Mouse (Mus musculus) embryonic facial prominence, embryonic 12.5 days (tissue): Measurements from ENCODE around the gene Bub1b. TPM values are rescaled to one million over a fixed set of nuclear protein-coding genes. Genes with fewer than 3 reads are reported as not detected.

Source experiments
- ATAC-seq: fragments of 200-750 bp; cut with Nextera tagmentation; 2 replicates; pipeline ENCODE4 v1.8.0; 2017; ENCODE audit not compliant: insufficient number of reproducible peaks, insufficient read depth, low FRiP score, low TSS enrichment
- H3K27ac ChIP-seq: fragments of 300-500 bp; sonication (generic); 2 replicates; pipeline ENCODE4 v1.5.1; 2016; ENCODE audit warnings: mild to moderate bottlenecking
- H3K27me3 ChIP-seq: fragments of 300-500 bp; sonication (generic); 2 replicates; pipeline ENCODE4 v1.6.1; 2016; ENCODE audit warnings: mild to moderate bottlenecking, moderate library complexity
- H3K36me3 ChIP-seq: fragments of 300-500 bp; sonication (generic); 2 replicates; pipeline ENCODE4 v1.6.1; 2016; ENCODE audit warnings: mild to moderate bottlenecking
- H3K4me1 ChIP-seq: fragments of 300-500 bp; sonication (generic); 2 replicates; pipeline ENCODE4 v1.6.1; 2016
- H3K4me2 ChIP-seq: fragments of 300-500 bp; sonication (generic); replicated peaks from 2 replicates; pipeline ENCODE4 v1.6.1; 2016; ENCODE audit warnings: mild to moderate bottlenecking, moderate library complexity
- H3K4me3 ChIP-seq: fragments of 300-500 bp; sonication (generic); 2 replicates; pipeline ENCODE4 v1.5.1; 2016; ENCODE audit warnings: mild to moderate bottlenecking
- H3K9ac ChIP-seq: fragments of 300-500 bp; sonication (generic); 2 replicates; pipeline ENCODE4 v1.6.1; 2016; ENCODE audit warnings: mild to moderate bottlenecking, moderate library complexity
- H3K9me3 ChIP-seq: fragments of 300-500 bp; sonication (generic); 2 replicates; pipeline ENCODE4 v1.6.1; 2016; ENCODE audit warnings: mild to moderate bottlenecking, moderate library complexity
- WGBS: fragments of 180-500 bp; shearing (Covaris S2); methylation state at CpG from one replicate; pipeline ENCODE4 v1.1.7; 2016; 5-methylcytosine and 5-hydroxymethylcytosine counted together
- polyA plus RNA-seq: library from polyadenylated mRNA; unstranded; fragments of >200 nt; fragmentation: Nextera tagmentation; extraction: Ambion mirVana; gene quantifications from 2 replicates; pipeline ENCODE4 v1.2.1, GENCODE M21; 2016

Bub1b gene
- polyA plus RNA-seq, 1 experiment from 2014 or later = 106 TPM

DNA sequence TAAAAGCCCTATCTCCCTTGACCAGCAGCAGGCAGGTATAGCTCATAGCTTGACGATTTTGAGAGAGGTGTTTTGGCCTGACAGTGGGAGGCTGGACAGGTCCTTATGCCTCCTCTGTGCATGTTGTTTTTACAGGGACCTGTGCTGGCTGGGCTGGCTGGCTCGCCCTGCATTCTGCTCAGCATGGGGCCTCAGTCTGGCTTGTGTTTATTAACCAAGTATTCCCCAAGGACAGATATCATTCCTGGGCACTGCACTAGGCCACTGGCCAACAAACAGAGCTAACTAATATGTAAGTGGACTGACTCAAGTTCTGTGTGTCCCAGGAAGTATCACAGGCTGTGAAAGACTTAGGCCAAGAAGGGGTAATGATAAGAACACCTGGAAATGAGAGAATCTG is 71.8 kb downstream of the Bub1b start:
- ATAC-seq = no peak
- no peaks in the 10 kb centered on the region for H3K36me3 ChIP-seq
- H3K4me2 ChIP-seq = no peak overlapping the region
- no peak overlapping the region for H3K9ac ChIP-seq
- H3K9me3 ChIP-seq = no peaks in the 10 kb centered on the region
- 36% methylated on average over 2 of the region's 2 CpGs for WGBS
- no peaks in the 10 kb centered on the region for H3K4me1 ChIP-seq
- H3K4me3 ChIP-seq = no peak overlapping the region
- H3K27me3 ChIP-seq = peaks cover 47% of the 10 kb centered on the region
- no peak overlapping the region for H3K27ac ChIP-seq

- H3K36me3 ChIP-seq = no peaks in the 10 kb centered on the region
- H3K4me1 ChIP-seq = peaks cover 2% of the 10 kb centered on the region; the same call in 1 of the 2 replicates
- no peak overlapping the region for H3K4me2 ChIP-seq
- 37% methylated on average over 1 of the region's 1 CpGs for WGBS
- H3K4me3 ChIP-seq = no peak overlapping the region
- H3K9me3 ChIP-seq = no peaks in the 10 kb centered on the region
- H3K27me3 ChIP-seq = peaks cover 60% of the 10 kb centered on the region
- no peak overlapping the region for H3K27ac ChIP-seq
- ATAC-seq = no peak
- no peak overlapping the region for H3K9ac ChIP-seq
These were observed 73.7 kb downstream of the Bub1b start for GRCm38 (mm10) chr2:118671728-118672127.

DNA sequence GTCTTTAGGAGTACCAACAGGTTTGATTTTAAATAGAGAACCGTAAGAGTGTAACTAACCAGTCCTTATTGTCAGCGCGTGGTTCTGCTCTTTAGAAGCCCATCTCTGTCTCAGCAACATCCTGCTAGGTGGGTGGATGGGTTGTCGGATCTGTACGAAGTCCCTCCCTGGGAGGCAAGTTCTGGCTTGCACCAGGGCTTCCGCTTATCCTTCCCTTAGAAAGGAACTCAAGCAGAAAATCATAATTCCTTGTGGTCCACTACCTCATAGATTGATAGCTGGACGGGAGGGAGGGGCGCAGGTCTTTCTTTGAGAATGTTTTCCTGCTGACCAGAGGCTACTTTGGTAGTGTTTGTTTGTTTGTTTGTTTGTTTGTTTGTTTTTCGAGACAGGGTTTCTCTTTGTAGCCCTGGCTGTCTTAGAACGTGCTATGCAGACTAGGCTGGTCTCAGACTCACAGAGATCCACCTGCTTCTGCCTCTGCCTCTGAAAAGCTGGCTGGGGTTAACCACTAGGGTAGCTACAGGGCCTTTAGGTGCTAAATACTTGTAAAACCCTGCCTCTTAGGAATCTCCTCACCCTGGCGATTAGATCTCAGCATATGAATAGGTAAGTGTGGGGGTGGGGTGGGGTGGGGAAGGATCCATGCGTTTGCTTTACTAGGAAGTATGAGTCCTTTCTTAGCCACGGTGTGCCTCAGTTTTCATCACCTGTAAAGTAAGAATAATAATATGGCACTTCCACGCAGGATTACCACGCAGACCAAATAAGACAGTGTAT is 75.9 kb downstream of the Bub1b start:
- Histone ChIP-seq H3K4me1 (peaks cover 12% of the 10 kb centered on the region), H3K36me3 (no peaks in the 10 kb centered on the region), H3K9ac (no peak overlapping the region), H3K4me2 (no peak overlapping the region), H3K4me3 (no peak overlapping the region), H3K9me3 (no peaks in the 10 kb centered on the region), H3K27ac (no peak overlapping the region), H3K27me3 (peaks cover 79% of the 10 kb centered on the region)
- WGBS = 25% methylated on average over 15 of the region's 15 CpGs
- ATAC-seq = no peak

DNA sequence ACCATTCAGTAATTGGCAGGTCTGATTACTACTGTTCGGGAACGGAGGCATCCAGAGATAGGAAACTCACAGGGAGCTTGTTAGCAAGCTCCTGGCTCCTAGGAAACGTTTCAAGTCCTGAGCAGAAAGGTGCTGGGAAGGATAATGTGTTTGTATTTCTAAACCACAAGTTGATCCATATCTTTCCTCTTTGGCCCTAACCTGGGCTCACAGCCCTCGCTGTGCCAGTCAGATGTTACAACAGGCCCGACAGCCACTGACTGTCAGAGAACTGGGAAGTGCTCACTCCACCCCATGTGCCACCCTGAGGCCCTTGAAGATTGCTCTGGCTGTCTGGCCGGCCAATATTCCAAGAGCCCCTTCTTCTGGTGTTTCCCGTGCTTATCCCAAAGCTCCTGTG is 76.5 kb downstream of the Bub1b start:
- Histone ChIP-seq H3K4me3 (no peak overlapping the region), H3K27ac (no peak overlapping the region), H3K4me2 (no peak overlapping the region), H3K27me3 (peaks cover 86% of the 10 kb centered on the region), H3K9me3 (no peaks in the 10 kb centered on the region), H3K36me3 (no peaks in the 10 kb centered on the region), H3K4me1 (peaks cover 12% of the 10 kb centered on the region), H3K9ac (no peak overlapping the region)
- 17% methylated on average over 7 of the region's 7 CpGs for WGBS
- ATAC-seq = no peak

DNA sequence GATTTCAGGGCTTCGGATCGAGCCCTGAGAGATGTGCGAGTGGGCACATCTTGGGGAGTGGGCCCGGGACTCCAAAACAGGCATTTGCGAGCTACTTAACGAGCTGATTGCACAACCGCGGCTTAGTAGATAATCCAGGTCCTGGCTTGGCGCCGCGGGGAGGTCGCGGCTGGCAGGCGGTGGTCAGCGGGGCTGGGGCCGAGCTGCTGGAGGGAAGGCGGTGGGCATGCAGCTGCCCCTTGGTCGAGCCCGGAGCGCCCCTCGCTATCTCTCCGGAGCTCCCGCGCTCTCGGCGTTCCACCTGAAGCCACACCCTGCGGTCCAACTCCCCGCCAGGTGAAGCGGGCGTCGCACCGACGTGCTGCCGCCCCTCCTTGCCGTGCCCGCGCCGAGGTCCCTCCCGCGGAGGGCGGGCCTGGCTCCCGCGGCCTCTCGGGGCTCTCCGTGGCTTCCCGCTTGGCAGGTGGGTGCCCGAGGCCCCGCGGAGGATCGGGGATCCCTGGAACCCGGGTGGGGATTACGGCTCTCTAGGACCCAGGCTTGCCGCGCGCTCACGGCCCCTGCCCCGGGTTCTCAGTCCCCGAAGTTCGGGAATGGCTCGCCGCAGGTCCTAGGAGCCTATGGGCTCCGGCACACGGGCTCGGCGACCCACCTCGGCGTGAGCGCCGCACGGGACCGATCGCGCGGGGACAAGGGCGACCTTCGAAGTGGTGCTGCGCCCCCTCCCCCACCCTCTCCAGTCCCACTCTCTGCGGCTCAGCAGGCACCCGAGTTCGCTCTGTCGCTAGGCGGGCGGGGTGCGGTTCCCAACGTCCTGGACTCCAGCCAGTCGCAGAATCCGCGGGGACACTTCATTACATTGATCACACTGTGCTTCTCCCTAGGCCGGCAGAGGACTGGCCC is 79.1 kb downstream of the Bub1b start:
- Histone ChIP-seq H3K4me3 (peak overlapping the region; percentile 49), H3K9ac (peak overlapping the region; percentile 48), H3K27ac (no peak overlapping the region), H3K9me3 (no peaks in the 10 kb centered on the region), H3K4me2 (peak overlapping the region; percentile 94), H3K27me3 (peaks cover 76% of the 10 kb centered on the region), H3K4me1 (peaks cover 12% of the 10 kb centered on the region), H3K36me3 (no peaks in the 10 kb centered on the region)
- under 1% methylated on average over 89 of the region's 89 CpGs for WGBS
- 0 out of 2 replicates have a peak, but pooled peaks have one; percentile 13 for ATAC-seq

DNA sequence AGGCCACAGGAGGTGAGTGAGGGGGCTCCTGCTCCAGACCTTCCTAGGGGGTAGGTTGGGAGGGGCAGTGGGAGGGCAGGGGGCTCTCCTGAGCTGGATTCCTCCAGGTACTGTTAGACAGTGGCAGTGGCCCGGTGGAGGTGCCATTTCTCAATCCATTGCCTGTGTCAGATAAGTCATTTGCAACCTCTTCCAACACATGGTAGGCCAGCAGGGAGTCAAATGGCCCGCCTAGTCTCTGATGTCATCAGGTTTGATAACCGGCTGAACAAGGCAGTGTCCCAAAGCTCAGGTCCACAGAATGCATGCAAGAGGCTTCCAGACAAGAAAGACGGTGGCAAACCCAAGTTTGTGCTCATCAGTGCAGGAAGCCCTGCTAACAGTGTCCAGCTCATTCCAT is 79.8 kb downstream of the Bub1b start:
- Histone ChIP-seq H3K27me3 (peaks cover 70% of the 10 kb centered on the region), H3K27ac (no peak overlapping the region), H3K4me2 (peak overlapping the region; percentile 94), H3K9ac (peak overlapping the region; percentile 48; the same call in 1 of the 2 replicates), H3K4me1 (peaks cover 12% of the 10 kb centered on the region), H3K4me3 (peak overlapping the region; percentile 49), H3K9me3 (no peaks in the 10 kb centered on the region), H3K36me3 (no peaks in the 10 kb centered on the region)
- ATAC-seq = no peak
- 14% methylated on average over 4 of the region's 4 CpGs for WGBS

DNA sequence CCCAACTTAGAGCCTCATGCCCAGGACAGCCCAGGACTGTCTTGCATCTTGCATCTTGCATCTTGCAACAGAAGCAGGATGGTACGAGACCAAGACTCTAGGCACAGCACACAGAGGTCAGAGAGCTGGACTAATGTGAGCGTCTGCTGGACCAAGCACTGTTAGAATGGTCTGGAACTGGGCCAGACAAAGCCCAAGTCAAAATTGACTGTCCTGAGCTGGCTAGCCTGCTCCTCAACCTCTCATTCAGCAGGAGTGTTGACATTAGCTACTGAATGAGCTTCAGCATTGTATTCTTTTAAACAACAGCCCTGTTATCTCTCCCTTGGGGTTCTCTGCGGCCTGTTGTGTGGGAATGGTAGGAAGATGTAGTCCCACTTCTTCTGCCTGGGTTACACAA is 81.6 kb downstream of the Bub1b start:
- 80% methylated on average over 3 of the region's 3 CpGs for WGBS
- Histone ChIP-seq H3K4me2 (no peak overlapping the region), H3K4me1 (peaks cover 12% of the 10 kb centered on the region), H3K9me3 (no peaks in the 10 kb centered on the region), H3K27ac (no peak overlapping the region), H3K4me3 (no peak overlapping the region), H3K27me3 (peaks cover 55% of the 10 kb centered on the region), H3K36me3 (no peaks in the 10 kb centered on the region), H3K9ac (no peak overlapping the region)
- no peak for ATAC-seq

GRCm38 (mm10) chr2:118680926-118681325 is 82.9 kb downstream of the Bub1b start:
- H3K4me2 ChIP-seq = no peak overlapping the region
- H3K27ac ChIP-seq = no peak overlapping the region
- H3K9me3 ChIP-seq = no peaks in the 10 kb centered on the region
- H3K4me3 ChIP-seq = no peak overlapping the region
- H3K9ac ChIP-seq = no peak overlapping the region
- peaks cover 12% of the 10 kb centered on the region for H3K4me1 ChIP-seq
- H3K36me3 ChIP-seq = no peaks in the 10 kb centered on the region
- no peak for ATAC-seq
- WGBS = 92% methylated on average over 6 of the region's 6 CpGs
- peaks cover 42% of the 10 kb centered on the region for H3K27me3 ChIP-seq

DNA sequence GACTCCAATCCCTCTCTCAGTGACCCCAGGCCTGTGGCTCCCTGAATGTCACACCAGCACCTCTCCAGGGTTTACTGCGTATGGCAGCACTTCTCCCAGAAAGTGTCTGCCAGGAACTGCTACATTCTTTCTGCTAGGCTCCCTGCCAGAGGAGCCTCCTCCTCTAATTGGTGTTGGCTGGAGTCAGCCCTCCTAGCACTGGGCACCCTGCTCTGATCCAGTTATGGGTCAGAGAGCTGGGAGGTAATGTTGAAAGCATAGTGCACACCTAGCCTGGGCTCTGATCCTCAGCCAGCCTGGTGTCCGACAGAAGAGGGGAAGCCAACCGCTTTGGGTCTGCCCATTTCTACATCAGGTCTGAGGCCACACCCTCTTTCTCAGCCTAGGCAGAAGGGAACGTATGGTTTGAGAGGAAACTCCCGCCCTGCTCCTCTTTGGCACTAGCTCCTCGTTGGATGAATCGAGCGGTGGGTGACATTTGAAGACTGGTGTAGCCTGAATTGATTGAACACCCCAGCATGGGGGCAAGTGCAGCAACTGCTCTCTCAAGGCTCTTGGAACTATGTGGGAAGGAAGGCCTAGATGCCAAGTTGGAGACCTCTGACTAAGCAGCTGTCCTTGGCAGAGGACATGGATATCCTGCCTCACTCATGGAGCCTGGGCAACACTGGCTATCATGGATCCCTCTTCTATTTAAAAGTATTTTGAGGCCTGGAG is 84.7 kb downstream of the Bub1b start:
- no peaks in the 10 kb centered on the region for H3K9me3 ChIP-seq
- H3K36me3 ChIP-seq = no peaks in the 10 kb centered on the region
- no peak overlapping the region for H3K4me2 ChIP-seq
- H3K9ac ChIP-seq = no peak overlapping the region
- H3K4me3 ChIP-seq = no peak overlapping the region
- no peak for ATAC-seq
- no peak overlapping the region for H3K27ac ChIP-seq
- H3K27me3 ChIP-seq = peaks cover 25% of the 10 kb centered on the region
- peaks cover under 1% of the 10 kb centered on the region for H3K4me1 ChIP-seq
- WGBS = 59% methylated on average over 8 of the region's 8 CpGs

DNA sequence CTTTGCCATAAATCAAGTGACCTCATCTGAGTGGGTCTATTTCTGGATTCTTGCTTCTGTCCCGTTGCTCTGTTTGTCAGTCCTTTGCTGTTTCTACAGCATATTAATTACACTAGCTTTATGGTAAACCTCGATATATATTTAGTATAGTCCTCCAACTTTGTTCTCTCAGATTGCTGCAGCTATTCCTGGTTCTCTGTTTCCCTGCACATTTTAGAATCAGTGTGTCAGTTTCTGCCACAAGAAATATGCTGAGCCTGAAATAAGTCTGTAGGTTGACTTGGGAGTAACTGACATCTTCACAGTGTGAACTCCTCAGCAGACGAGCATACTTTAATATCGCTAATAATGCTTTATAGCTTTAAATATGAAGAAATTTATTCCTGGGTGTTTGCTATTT is 87.1 kb downstream of the Bub1b start:
- ATAC-seq = no peak
- 87% methylated on average over 4 of the region's 4 CpGs for WGBS
- no peak overlapping the region for H3K4me3 ChIP-seq

DNA sequence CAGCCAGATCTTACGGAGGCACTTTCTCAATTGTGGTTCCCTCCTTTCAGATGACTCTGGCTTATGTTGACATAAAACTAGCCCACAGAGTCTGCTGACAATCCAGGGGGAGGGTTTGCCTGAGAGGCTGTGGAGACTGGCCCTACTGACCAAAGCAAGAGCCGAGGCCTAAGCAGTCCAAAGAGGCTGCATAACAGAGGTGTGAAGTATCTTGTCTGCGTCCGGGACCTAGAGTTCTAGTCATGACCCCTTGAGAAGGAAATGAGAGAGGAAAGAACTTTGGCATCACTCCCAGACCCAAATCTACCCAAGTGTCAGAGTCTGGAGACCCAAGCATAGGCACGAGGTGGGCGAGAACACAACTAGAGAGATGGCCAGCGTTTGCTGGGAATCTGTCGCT is 88.7 kb downstream of the Bub1b start:
- H3K9me3 ChIP-seq = no peaks in the 10 kb centered on the region
- H3K4me2 ChIP-seq = no peak overlapping the region
- peaks cover 8% of the 10 kb centered on the region for H3K27me3 ChIP-seq
- ATAC-seq = no peak
- no peak overlapping the region for H3K4me3 ChIP-seq
- 80% methylated on average over 8 of the region's 8 CpGs for WGBS
- H3K4me1 ChIP-seq = no peaks in the 10 kb centered on the region
- H3K27ac ChIP-seq = no peak overlapping the region
- no peaks in the 10 kb centered on the region for H3K36me3 ChIP-seq
- no peak overlapping the region for H3K9ac ChIP-seq

More for the DNA sequence above, 87.1 kb downstream of the Bub1b start:
- peaks cover 8% of the 10 kb centered on the region for H3K27me3 ChIP-seq
- H3K36me3 ChIP-seq = no peaks in the 10 kb centered on the region
- no peaks in the 10 kb centered on the region for H3K9me3 ChIP-seq
- H3K4me1 ChIP-seq = no peaks in the 10 kb centered on the region
- no peak overlapping the region for H3K27ac ChIP-seq
- no peak overlapping the region for H3K9ac ChIP-seq
- no peak overlapping the region for H3K4me2 ChIP-seq
